In genomic region chr3:38553470-38554043, GRCm38 (mm10) we compare ENCODE assay signal across 18 mouse cellular contexts.
A peak's percentile ranks its signal among the peaks of the same experiment; 100 is the strongest.
DNase-seq lines count a peak whose midpoint lies in the region; ATAC-seq and TF ChIP-seq lines count a peak whose summit lies in the region.
"Had no signal": no experiment of that assay in that cellular context is flagged by ENCODE, and none has a peak within 500 bp of the region (broad histone marks: within the 10 kb centered on the region; RNA-seq: fewer than 3 reads in every experiment).

No protein-coding gene starts in this region.

- H3K27me3 ChIP-seq in forebrain, embryonic 15.5 days, result no peaks in the 10 kb centered on the region
- no peaks in the 10 kb centered on the region for H3K27me3 ChIP-seq in hindbrain, postnatal 0 days (ENCODE audit: insufficient read depth, low read length)
- no peaks in the 10 kb centered on the region for H3K27me3 ChIP-seq in neural tube, embryonic 12.5 days (replicated peaks)
- H3K27me3 ChIP-seq: limb, embryonic 13.5 days had no signal

- H3K4me2 ChIP-seq in forebrain, embryonic 15.5 days (replicated peaks), result no peak overlapping the region
- H3K4me2 ChIP-seq in hindbrain, postnatal 0 days (ENCODE audit: low read depth, low read length), result no peak overlapping the region
- no peak overlapping the region for H3K4me2 ChIP-seq in neural tube, embryonic 12.5 days (replicated peaks)
- H3K4me2 ChIP-seq: limb, embryonic 13.5 days had no signal

- H3K4me3 ChIP-seq in forebrain, embryonic 15.5 days, result no peak overlapping the region
- no peak overlapping the region for H3K4me3 ChIP-seq in hindbrain, postnatal 0 days (ENCODE audit: low read length)
- H3K4me3 ChIP-seq in neural tube, embryonic 12.5 days, result no peak overlapping the region
- H3K4me3 ChIP-seq: gastrocnemius, adult 2 months; heart, embryonic 10.5 days; limb, embryonic 13.5 days had no signal

- H3K9me3 ChIP-seq in forebrain, embryonic 15.5 days, result no peaks in the 10 kb centered on the region
- no peaks in the 10 kb centered on the region for H3K9me3 ChIP-seq in hindbrain, postnatal 0 days (ENCODE audit: low read length)
- 0 out of 2 replicates have a peak, but pooled peaks cover 4% of the 10 kb centered on the region for H3K9me3 ChIP-seq in neural tube, embryonic 12.5 days
- H3K9me3 ChIP-seq: heart, embryonic 10.5 days; limb, embryonic 13.5 days had no signal

- H3K27ac ChIP-seq in forebrain, embryonic 15.5 days (replicated peaks), result no peak overlapping the region
- no peak overlapping the region for H3K27ac ChIP-seq in hindbrain, postnatal 0 days
- H3K27ac ChIP-seq in neural tube, embryonic 12.5 days, result no peak overlapping the region
- H3K27ac ChIP-seq: gastrocnemius, adult 2 months; heart, embryonic 10.5 days; limb, embryonic 13.5 days had no signal

- H3K9ac ChIP-seq in forebrain, embryonic 15.5 days (replicated peaks), result no peak overlapping the region
- no peak overlapping the region for H3K9ac ChIP-seq in hindbrain, postnatal 0 days (replicated peaks; ENCODE audit: low read length)
- no peak overlapping the region for H3K9ac ChIP-seq in neural tube, embryonic 12.5 days
- H3K9ac ChIP-seq: limb, embryonic 13.5 days had no signal

- no peaks in the 10 kb centered on the region; the same call in 1 of the 2 replicates for H3K4me1 ChIP-seq in forebrain, embryonic 15.5 days
- no peaks in the 10 kb centered on the region for H3K4me1 ChIP-seq in hindbrain, postnatal 0 days (ENCODE audit: insufficient read depth, low read length)
- H3K4me1 ChIP-seq in neural tube, embryonic 12.5 days, result peaks cover 4% of the 10 kb centered on the region; the same call in 1 of the 2 replicates
- H3K4me1 ChIP-seq: heart, embryonic 10.5 days; limb, embryonic 13.5 days had no signal

- WGBS in forebrain, embryonic 15.5 days, result 16% methylated on average over 4 of the region's 4 CpGs
- 14% methylated on average over 4 of the region's 4 CpGs for WGBS in hindbrain, postnatal 0 days
- WGBS in neural tube, embryonic 12.5 days, result 29% methylated on average over 4 of the region's 4 CpGs

- H3K36me3 ChIP-seq in forebrain, embryonic 15.5 days, result no peaks in the 10 kb centered on the region
- no peaks in the 10 kb centered on the region for H3K36me3 ChIP-seq in hindbrain, postnatal 0 days (ENCODE audit: insufficient read depth, low read length)
- no peaks in the 10 kb centered on the region for H3K36me3 ChIP-seq in neural tube, embryonic 12.5 days
- H3K36me3 ChIP-seq: heart, embryonic 10.5 days; limb, embryonic 13.5 days had no signal

- ATAC-seq in forebrain, embryonic 15.5 days (replicated peaks), result peak; percentile 86
- ATAC-seq in hindbrain, postnatal 0 days, result peak; percentile 67; the same call in 1 of the 2 replicates
- ATAC-seq in neural tube, embryonic 12.5 days (ENCODE audit: low FRiP score, low read depth), result peak; percentile 91

- peak; percentile 73 for DNase-seq in embryo, embryonic 10.5 days (ENCODE audit: low spot score)
- peak; percentile 57 for DNase-seq in hindbrain, postnatal 0 days (ENCODE audit: low spot score)
- no peak for DNase-seq in adrenal gland, adult 2 months
- DNase-seq in adrenal gland, adult 8-10 months, result no peak
- no peak for DNase-seq in right cerebral cortex, postnatal 14 days
- no peak for DNase-seq in urinary bladder, postnatal 4 days (ENCODE audit: low spot score in 2 of 2)
- DNase-seq: cerebellum, adult 2 months; gastrocnemius, adult 2 months; heart, postnatal 36 days; kidney, adult 2 months; kidney, postnatal 36 days; layer of hippocampus, postnatal 36 days; lung, adult 2 months; right cerebral cortex, adult 18-20 months had no signal

- no peak for TF ChIP-seq CTCF in hindbrain, postnatal 0 days (IDR thresholded peaks at IDR 0.05; ENCODE audit: low read depth)

Comparison
In these comparisons a context has a peak if more than half of its experiments do, and no peak if none do; other contexts are left out.
1. DNase-seq: peak in embryo, embryonic 10.5 days (single experiment) and hindbrain, postnatal 0 days (single experiment); none in adrenal gland, adult 2 months (single experiment), adrenal gland, adult 8-10 months (single experiment), right cerebral cortex, postnatal 14 days (single experiment) and urinary bladder, postnatal 4 days (0 of 2).
2. Peak in every context shown above with its lines, with median percentiles within 50 percentile points of each other: ATAC-seq.